Mouse (Mus musculus) cerebellum, adult 2 months (tissue): ENCODE measurements around the gene Tmem41a. TPM values are rescaled to one million over a fixed set of nuclear protein-coding genes. Genes with fewer than 3 reads are reported as not detected.
"Not testable (repeated sequence)": the region's sequence is repeated elsewhere in the genome, so short reads cannot be mapped to it uniquely, and the experiment has no call there.

ENCODE experiments used
- DNase-seq, 2 experiments: peaks; one replicate each; pipeline ENCODE4 v3.0.0; 2021
- H3K27ac ChIP-seq: fragments of 200-500 bp; 2 replicates; pipeline ENCODE4 v1.5.1; 2012; ENCODE audit warnings: low read length, control low read depth, inconsistent platforms; ENCODE audit not compliant: insufficient read depth
- H3K27me3 ChIP-seq: fragments of 200-500 bp; 2 replicates; pipeline ENCODE4 v1.6.1; 2012; ENCODE audit warnings: inconsistent platforms, mild to moderate bottlenecking, low read length, moderate library complexity; ENCODE audit not compliant: control insufficient read depth, insufficient read depth
- H3K4me1 ChIP-seq: fragments of 200-500 bp; 2 replicates; pipeline ENCODE4 v1.6.1; 2011; ENCODE audit warnings: low read length; ENCODE audit not compliant: control insufficient read depth, insufficient read depth
- H3K4me3 ChIP-seq: fragments of 200-500 bp; replicated peaks from 2 replicates; pipeline ENCODE3; 2011; ENCODE audit warnings: mild to moderate bottlenecking, low read depth, low read length, control low read depth; ENCODE audit not compliant: insufficient read depth
- CTCF ChIP-seq: fragments of 200-500 bp; IDR thresholded peaks from 2 replicates; pipeline ENCODE4 v1.5.1; 2011; ENCODE audit warnings: low read depth, mild to moderate bottlenecking, control low read depth, low read length, moderate library complexity, borderline replicate concordance; ENCODE audit not compliant: insufficient read depth
- POLR2A ChIP-seq: fragments of 200-500 bp; IDR thresholded peaks from 2 replicates; pipeline ENCODE4 v1.6.1; 2011; ENCODE audit warnings: low read length, control low read depth, borderline replicate concordance; ENCODE audit not compliant: insufficient read depth
- WGBS: fragments of 180-500 bp; shearing (Covaris S2); methylation state at CpG from one replicate; pipeline ENCODE4 v1.1.7; 2018; 5-methylcytosine and 5-hydroxymethylcytosine counted together
- polyA plus RNA-seq: library from polyadenylated mRNA; depleted of rRNA; stranded (reverse); fragments of >200 nt; gene quantifications from 2 replicates; pipeline ENCODE4 v1.2.3, GENCODE M21; 2012; rRNA removed

The Tmem41a gene
- 39.9 and 41.1 TPM in 2 replicates for polyA plus RNA-seq

GRCm38 (mm10) chr16:21946761-21947715 is at the start of gene Tmem41a:
TSS of gene Tmem41a (minus strand) at chr16:21947552.
- DNase-seq, result peak; percentile 91 to 93
- H3K4me1 ChIP-seq, result peaks cover 9% of the 10 kb centered on the region; the same call in 1 of the 2 replicates
- peak within 1 kb of the TSS; percentile 87 for H3K4me3 ChIP-seq
- peak within 1 kb of the TSS; percentile 48 for H3K27ac ChIP-seq
- under 1% methylated on average over 63 of the region's 63 CpGs for WGBS
- TF ChIP-seq POLR2A, result peak; percentile 79
- TF ChIP-seq CTCF, result 0 out of 2 replicates have a peak, but pooled peaks have one; percentile 5
- no peaks in the 10 kb centered on the region for H3K27me3 ChIP-seq

- H3K27ac ChIP-seq, result no peak overlapping the region
- no peaks in the 10 kb centered on the region for H3K27me3 ChIP-seq
- no peak for DNase-seq
- TF ChIP-seq POLR2A (no peak), CTCF (no peak)
- H3K4me1 ChIP-seq, result peaks cover 3% of the 10 kb centered on the region; the same call in 1 of the 2 replicates
- WGBS, result 81% methylated on average over 4 of the region's 4 CpGs
- H3K4me3 ChIP-seq, result no peak overlapping the region
These were observed 49.0 kb upstream of the Tmem41a start for GRCm38 (mm10) chr16:21996402-21996801.

DNA sequence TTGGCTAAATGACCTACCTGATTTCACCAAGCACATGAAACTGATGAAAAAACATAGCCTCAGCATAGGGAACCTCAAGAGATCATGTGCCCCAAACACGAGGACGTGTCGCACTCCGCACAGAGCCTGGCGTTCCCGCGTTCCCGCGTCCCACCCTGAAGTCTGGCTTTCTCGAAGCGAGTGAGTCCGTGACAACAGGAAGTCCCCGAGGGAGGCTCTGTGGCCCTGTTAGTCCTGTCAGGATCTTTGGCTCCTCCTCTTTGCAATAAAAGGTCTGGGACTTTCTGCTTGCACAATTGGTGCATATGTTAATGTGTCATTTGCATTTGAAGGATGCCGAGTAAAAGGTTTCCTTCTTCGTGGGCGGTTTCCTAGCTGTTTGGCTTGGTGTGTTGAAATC is 48.0 kb upstream of the Tmem41a start, which contains the start of gene Liph:
Gene Liph (minus strand): TSS at position 360 of the 400 bp plus-strand sequence.
- DNase-seq, result no peak
- Histone ChIP-seq H3K4me1 (peaks cover 3% of the 10 kb centered on the region; the same call in 1 of the 2 replicates), H3K27me3 (no peaks in the 10 kb centered on the region), H3K27ac (no peak within 1 kb of the TSS), H3K4me3 (no peak within 1 kb of the TSS)
- TF ChIP-seq POLR2A, result no peak
- TF ChIP-seq CTCF, result no peak
- WGBS, result 10% methylated on average over 16 of the region's 16 CpGs

DNA sequence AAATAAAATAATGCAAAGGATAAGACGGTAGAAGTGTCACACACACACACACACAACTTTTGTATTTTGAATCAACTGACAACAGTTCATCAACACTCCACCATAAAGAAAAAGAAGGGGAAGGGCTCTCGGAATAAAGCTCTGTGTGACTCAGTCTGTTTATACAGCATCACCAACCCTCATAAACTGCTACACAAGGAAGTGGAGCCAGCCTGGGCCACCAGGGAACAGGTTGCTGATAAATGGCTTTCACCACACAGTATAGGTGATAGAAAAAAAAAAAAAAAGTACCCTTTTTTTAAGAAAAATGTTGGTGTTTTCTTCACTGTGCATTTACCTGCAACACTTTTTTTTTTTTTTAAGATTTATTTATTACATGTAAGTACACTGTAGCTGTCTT is 44.4 kb upstream of the Tmem41a start:
- H3K27me3 ChIP-seq, result no peaks in the 10 kb centered on the region
- no peak overlapping the region for H3K4me3 ChIP-seq
- no peak for TF ChIP-seq CTCF
- TF ChIP-seq POLR2A, result no peak
- no peak for DNase-seq
- no peak overlapping the region for H3K27ac ChIP-seq
- 90% methylated on average over 2 of the region's 2 CpGs for WGBS
- H3K4me1 ChIP-seq, result peaks cover 3% of the 10 kb centered on the region; the same call in 1 of the 2 replicates

GRCm38 (mm10) chr16:21990893-21991292 is 43.5 kb upstream of the Tmem41a start:
- H3K4me1 ChIP-seq, DNase-seq, H3K27ac ChIP-seq, H3K27me3 ChIP-seq, H3K4me3 ChIP-seq: not testable (repeated sequence)

GRCm38 (mm10) chr16:21987956-21988355 is 40.6 kb upstream of the Tmem41a start:
- H3K27me3 ChIP-seq, result no peaks in the 10 kb centered on the region
- no peak for DNase-seq
- no peak overlapping the region for H3K4me3 ChIP-seq
- no peak overlapping the region for H3K27ac ChIP-seq
- 77% methylated on average over 5 of the region's 5 CpGs for WGBS
- no peak for TF ChIP-seq POLR2A
- H3K4me1 ChIP-seq, result no peaks in the 10 kb centered on the region

DNA sequence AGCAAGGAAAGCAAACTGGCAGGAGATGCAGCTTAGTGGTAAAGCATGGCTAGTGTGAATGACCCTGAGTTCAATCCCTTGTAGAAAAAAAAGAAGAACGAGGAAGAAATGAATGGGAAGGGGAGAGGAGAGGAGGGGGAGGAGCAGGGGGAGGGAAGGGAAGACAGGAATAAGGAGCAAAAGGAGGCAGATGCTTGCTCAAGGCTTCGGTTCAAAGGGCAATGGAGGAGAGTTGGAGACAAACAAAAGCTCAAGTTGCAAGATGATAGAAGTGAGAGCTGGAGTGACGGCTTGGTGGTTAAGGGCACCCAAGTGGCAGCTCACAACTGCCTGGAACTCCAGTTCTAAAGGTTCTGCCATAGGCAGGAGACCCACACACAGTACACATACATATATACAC is 38.8 kb upstream of the Tmem41a start:
- DNase-seq, result no peak
- H3K27ac ChIP-seq, result no peak overlapping the region
- H3K4me1 ChIP-seq, result no peaks in the 10 kb centered on the region
- H3K4me3 ChIP-seq, result no peak overlapping the region
- no peaks in the 10 kb centered on the region for H3K27me3 ChIP-seq
- TF ChIP-seq POLR2A (no peak), CTCF (no peak)
- 74% methylated on average over 3 of the region's 3 CpGs for WGBS

DNA sequence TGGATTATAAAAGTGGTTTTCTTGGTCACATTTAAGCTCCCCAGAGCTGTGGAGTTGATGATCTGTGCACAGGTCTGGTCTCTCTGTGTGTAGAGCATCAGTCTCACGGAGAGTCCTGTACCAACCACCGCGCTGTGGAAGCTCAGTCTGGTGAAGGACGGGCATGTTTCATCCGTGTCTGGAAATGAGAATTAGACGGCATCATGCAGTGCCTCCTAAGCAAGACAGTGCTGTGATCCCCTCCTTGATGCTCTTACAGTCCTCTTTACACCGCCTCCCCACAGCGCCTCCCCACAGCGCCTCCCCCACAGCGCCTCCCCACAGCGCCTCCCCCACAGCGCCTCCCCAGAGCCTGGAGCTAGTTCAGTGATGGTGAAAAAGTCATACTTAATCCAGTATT is 36.7 kb upstream of the Tmem41a start:
- H3K27me3 ChIP-seq, result no peaks in the 10 kb centered on the region
- H3K4me3 ChIP-seq, result no peak overlapping the region
- DNase-seq, result no peak
- WGBS, result 87% methylated on average over 12 of the region's 12 CpGs
- TF ChIP-seq POLR2A, result no peak
- no peak for TF ChIP-seq CTCF
- no peaks in the 10 kb centered on the region for H3K4me1 ChIP-seq
- H3K27ac ChIP-seq, result no peak overlapping the region
